Comparison of ENCODE assay signal across 8 mouse cellular contexts in the genomic region with DNA sequence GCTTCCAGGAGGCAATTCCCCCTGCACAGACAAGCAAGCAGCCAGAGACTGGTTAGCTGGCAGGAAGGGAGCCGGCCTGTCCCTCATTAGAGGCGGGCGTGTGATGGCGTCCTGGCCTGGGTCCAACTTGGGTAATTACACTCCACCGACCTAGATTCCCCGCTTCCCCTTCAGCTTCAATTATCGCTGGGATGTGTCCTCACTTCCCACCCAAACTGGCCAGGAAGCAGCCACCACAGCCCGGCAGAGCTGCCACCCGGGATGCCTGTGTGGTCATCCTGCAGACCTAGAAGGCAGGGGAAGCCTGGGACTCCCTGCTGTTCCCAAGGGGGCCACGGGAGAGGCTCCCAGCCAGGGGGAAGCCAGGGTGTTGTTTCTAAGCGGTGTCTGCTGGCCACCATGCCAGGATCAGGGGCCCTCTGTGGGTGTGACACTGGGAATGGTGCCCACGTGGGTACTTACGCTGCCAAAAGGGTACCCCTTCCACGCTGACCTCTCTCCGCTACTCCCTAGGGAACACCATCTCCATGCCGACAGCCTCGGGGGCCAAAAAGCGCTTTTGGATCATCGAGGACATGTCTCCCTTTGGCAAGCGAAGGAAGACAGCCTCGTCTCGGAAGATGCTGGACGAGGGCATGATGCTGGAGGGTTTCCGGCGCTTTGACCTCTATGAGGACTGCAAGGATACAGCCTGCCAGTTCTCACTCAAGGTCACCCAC.
DNase-seq lines count a peak whose midpoint lies in the region; ATAC-seq and TF ChIP-seq lines count a peak whose summit lies in the region.

No protein-coding gene starts in this region.

- TF ChIP-seq POLR2A in thymus, adult 2 months (IDR thresholded peaks at IDR 0.05; ENCODE audit: control insufficient read depth, extremely low read depth, insufficient read depth, low read length, poor library complexity) = no peak

- no peaks in the 10 kb centered on the region for H3K9me3 ChIP-seq in forebrain, embryonic 12.5 days
- H3K9me3 ChIP-seq in heart, embryonic 13.5 days = no peaks in the 10 kb centered on the region
- H3K9me3 ChIP-seq in lung, postnatal 0 days (ENCODE audit: low read length) = no peaks in the 10 kb centered on the region

- peak; percentile 64; the same call in 1 of the 2 replicates for ATAC-seq in forebrain, embryonic 12.5 days (ENCODE audit: low FRiP score)
- ATAC-seq in heart, embryonic 13.5 days (ENCODE audit: extremely low read depth, insufficient number of reproducible peaks, low FRiP score, low TSS enrichment) = peak; percentile 34; the same call in 1 of the 2 replicates
- peak; percentile 54 for ATAC-seq in lung, postnatal 0 days

- peaks cover 66% of the 10 kb centered on the region for H3K27me3 ChIP-seq in forebrain, embryonic 12.5 days
- H3K27me3 ChIP-seq in heart, embryonic 13.5 days (replicated peaks) = peaks cover 54% of the 10 kb centered on the region
- peaks cover 23% of the 10 kb centered on the region; the same call in 1 of the 2 replicates for H3K27me3 ChIP-seq in lung, postnatal 0 days (replicated peaks; ENCODE audit: insufficient read depth, low read length)
- no peaks in the 10 kb centered on the region for H3K27me3 ChIP-seq in thymus, adult 2 months (ENCODE audit: control insufficient read depth, insufficient read depth, low read length)

- H3K4me2 ChIP-seq in forebrain, embryonic 12.5 days = peak overlapping the region; percentile 86
- H3K4me2 ChIP-seq in heart, embryonic 13.5 days = peak overlapping the region; percentile 66
- 0 out of 2 replicates have a peak overlapping the region, but pooled peaks have one; percentile 25 for H3K4me2 ChIP-seq in lung, postnatal 0 days (replicated peaks; ENCODE audit: low read depth, low read length)

- H3K27ac ChIP-seq in forebrain, embryonic 12.5 days = peak overlapping the region; percentile 48; the same call in 1 of the 2 replicates
- H3K27ac ChIP-seq in heart, embryonic 13.5 days (replicated peaks) = peak overlapping the region; percentile 86
- peak overlapping the region; percentile 51 for H3K27ac ChIP-seq in lung, postnatal 0 days (ENCODE audit: low read length)
- H3K27ac ChIP-seq in thymus, adult 2 months (ENCODE audit: control insufficient read depth, insufficient read depth, low read length) = no peak overlapping the region

- peak; percentile 48; the same call in 1 of the 2 replicates for TF ChIP-seq EP300 in lung, postnatal 0 days (IDR thresholded peaks at IDR 0.05)

- H3K4me3 ChIP-seq in forebrain, embryonic 12.5 days (replicated peaks) = no peak overlapping the region
- H3K4me3 ChIP-seq in heart, embryonic 13.5 days = no peak overlapping the region; the same call in 1 of the 2 replicates
- no peak overlapping the region for H3K4me3 ChIP-seq in lung, postnatal 0 days (ENCODE audit: low read depth, low read length)
- H3K4me3 ChIP-seq in thymus, adult 2 months (ENCODE audit: control insufficient read depth, insufficient read depth, low read length) = no peak overlapping the region

- no peak for TF ChIP-seq CTCF in lung, postnatal 0 days (IDR thresholded peaks at IDR 0.05)
- TF ChIP-seq CTCF in thymus, adult 2 months (IDR thresholded peaks at IDR 0.05; ENCODE audit: borderline replicate concordance, control insufficient read depth, extremely low read depth, insufficient read depth, low read length, poor library complexity) = no peak

- H3K9ac ChIP-seq in forebrain, embryonic 12.5 days = no peak overlapping the region
- H3K9ac ChIP-seq in heart, embryonic 13.5 days = peak overlapping the region; percentile 69
- H3K9ac ChIP-seq in lung, postnatal 0 days (replicated peaks; ENCODE audit: low read depth) = no peak overlapping the region

- DNase-seq in layer of hippocampus, adult 11-12 months (ENCODE audit: low spot score) = peak; percentile 57
- DNase-seq in layer of hippocampus, adult 9-10 months (ENCODE audit: low spot score) = no peak
- DNase-seq in kidney, postnatal 25 days = peak; percentile 69 to 71
- DNase-seq in lung, postnatal 0 days (ENCODE audit: low spot score) = peak; percentile 71
- peak; percentile 62 for DNase-seq in skeletal muscle tissue, adult 2 months (ENCODE audit: low read depth, low spot score)
- no peak for DNase-seq in thymus, adult 2 months

- H3K36me3 ChIP-seq in forebrain, embryonic 12.5 days (replicated peaks) = no peaks in the 10 kb centered on the region
- H3K36me3 ChIP-seq in heart, embryonic 13.5 days = peaks cover 68% of the 10 kb centered on the region
- peaks cover 19% of the 10 kb centered on the region; the same call in 1 of the 2 replicates for H3K36me3 ChIP-seq in lung, postnatal 0 days (ENCODE audit: insufficient read depth, low read length)
- no peaks in the 10 kb centered on the region for H3K36me3 ChIP-seq in thymus, adult 2 months (ENCODE audit: control insufficient read depth, insufficient read depth, low read length)

- WGBS in forebrain, embryonic 12.5 days = 26% methylated on average over 24 of the region's 25 CpGs
- WGBS in heart, embryonic 13.5 days = 32% methylated on average over 25 of the region's 25 CpGs
- WGBS in lung, postnatal 0 days = 38% methylated on average over 24 of the region's 25 CpGs
- WGBS in thymus, adult 2 months = 89% methylated on average over 25 of the region's 25 CpGs

- H3K4me1 ChIP-seq in forebrain, embryonic 12.5 days = peaks cover 48% of the 10 kb centered on the region
- peaks cover 65% of the 10 kb centered on the region for H3K4me1 ChIP-seq in heart, embryonic 13.5 days
- H3K4me1 ChIP-seq in lung, postnatal 0 days (ENCODE audit: insufficient read depth, low read depth, low read length) = peaks cover 22% of the 10 kb centered on the region
- H3K4me1 ChIP-seq in thymus, adult 2 months (replicated peaks; ENCODE audit: control insufficient read depth, insufficient read depth, low read length) = no peaks in the 10 kb centered on the region

Comparison
In these comparisons a context has a peak if more than half of its experiments do, and no peak if none do; other contexts are left out.
1. DNase-seq: peak in layer of hippocampus, adult 11-12 months (single experiment), kidney, postnatal 25 days (2 of 2), lung, postnatal 0 days (single experiment) and skeletal muscle tissue, adult 2 months (single experiment); none in layer of hippocampus, adult 9-10 months (single experiment) and thymus, adult 2 months (single experiment).
2. H3K4me2 ChIP-seq: peak in every context shown above with its lines; median percentile 86 in forebrain, embryonic 12.5 days; 66 in heart, embryonic 13.5 days; 25 in lung, postnatal 0 days.
3. Peak in every context shown above with its lines, with median percentiles within 50 percentile points of each other: ATAC-seq.